Mouse (Mus musculus): ENCODE results near the gene Olfr912.

The Olfr912 gene

DNA sequence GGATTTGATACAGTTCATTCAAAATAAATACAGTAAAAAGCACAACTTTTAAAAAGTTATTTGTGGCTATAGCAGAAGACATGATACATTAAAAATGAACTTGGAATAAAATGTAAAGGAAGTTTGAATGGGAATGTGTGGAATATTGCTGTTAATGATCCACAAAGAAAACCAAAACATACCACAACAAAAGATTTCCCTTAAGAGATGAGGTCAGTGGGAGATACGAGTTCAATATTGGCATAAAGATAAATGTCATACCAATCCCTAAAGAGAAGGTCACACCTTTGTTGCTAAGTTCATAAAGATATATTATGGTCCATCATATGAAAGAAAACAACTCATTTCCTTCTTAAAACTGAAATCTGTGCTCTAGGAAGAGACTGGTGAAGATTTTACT, at the start of gene Olfr912:
TSS of gene Olfr912 (plus strand) at position 301 of the 400 bp plus-strand sequence.
- ATAC-seq (ENCODE audit: insufficient number of reproducible peaks, low FRiP score, low TSS enrichment): no peak

GRCm38 (mm10) chr9:38537549-38537948, 42.4 kb upstream of the Olfr912 start, which contains the start of gene Olfr910:
TSS of gene Olfr910 (plus strand) at chr9:38537849.
- ATAC-seq (ENCODE audit: insufficient number of reproducible peaks, low FRiP score, low TSS enrichment): no peak

- no peak for ATAC-seq (ENCODE audit: insufficient number of reproducible peaks, low FRiP score, low TSS enrichment)
Observed at GRCm38 (mm10) chr9:38591056-38591455, 11.1 kb downstream of the Olfr912 start.

DNA sequence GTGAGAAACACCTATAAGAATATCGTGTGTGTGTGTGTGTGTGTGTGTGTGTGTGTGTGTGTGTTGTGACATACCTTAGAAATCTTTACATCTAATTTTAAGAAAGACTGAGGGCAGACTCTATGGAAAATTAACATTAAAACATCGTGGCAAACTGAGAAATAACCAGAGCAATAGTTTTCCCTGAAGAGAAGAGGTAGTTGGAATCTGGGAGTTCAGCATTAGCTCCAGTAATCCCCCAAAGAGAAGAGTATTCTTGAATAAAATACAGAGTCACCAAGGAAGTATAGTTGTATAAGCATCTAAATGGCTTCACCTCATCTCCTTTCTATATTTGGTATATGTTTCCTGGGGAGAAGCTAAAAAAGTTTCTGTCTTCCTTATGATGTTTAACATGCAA, 12.5 kb downstream of the Olfr912 start, which contains the start of gene Olfr913:
TSS of gene Olfr913 (plus strand) at position 301 of the 400 bp plus-strand sequence.
- no peak for ATAC-seq (ENCODE audit: insufficient number of reproducible peaks, low FRiP score, low TSS enrichment)

- ATAC-seq (ENCODE audit: insufficient number of reproducible peaks, low FRiP score, low TSS enrichment): no peak
Observed at GRCm38 (mm10) chr9:38604802-38605201, 24.8 kb downstream of the Olfr912 start, which contains the start of gene Olfr914. TSS of gene Olfr914 (plus strand) at chr9:38605102.

DNA sequence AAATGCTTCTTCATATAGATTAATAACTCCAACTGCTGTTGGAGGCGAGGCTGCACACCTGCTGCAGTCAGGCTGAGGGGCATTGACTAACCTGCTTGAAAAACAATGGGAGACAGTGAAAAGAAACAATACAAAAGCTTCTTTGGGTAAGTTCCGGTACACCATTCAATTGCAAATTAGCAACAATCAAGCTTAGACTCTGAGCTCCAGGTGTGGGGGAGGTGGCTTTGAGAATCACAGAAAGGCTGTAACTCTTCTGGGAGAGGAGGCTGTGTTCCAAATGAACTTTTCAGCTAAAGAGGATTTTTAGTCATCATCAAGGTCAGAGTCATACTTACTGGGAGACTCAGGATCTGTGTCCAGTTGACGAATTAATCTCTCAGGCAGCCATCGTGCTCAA, 52.4 kb downstream of the Olfr912 start:
- no peak for ATAC-seq (ENCODE audit: insufficient number of reproducible peaks, low FRiP score, low TSS enrichment)

Data from cerebellum, adult (tissue).